Mouse (Mus musculus) limb, embryonic 11.5 days (tissue): Measurements from ENCODE around the gene Qk. TPM values are rescaled to one million over a fixed set of nuclear protein-coding genes. Genes with fewer than 3 reads are reported as not detected.

Experiments used
- ATAC-seq: fragments of 200-750 bp; cut with Nextera tagmentation; 2 replicates; pipeline ENCODE4 v1.8.0; 2017; ENCODE audit warnings: low read depth; ENCODE audit not compliant: insufficient number of reproducible peaks, low FRiP score, low TSS enrichment
- DNase-seq: peaks from one replicate; pipeline ENCODE4 v3.0.0-alpha.2; 2015; ENCODE audit warnings: low spot score
- H3K27ac ChIP-seq: fragments of 300-500 bp; sonication (generic); replicated peaks from 2 replicates; pipeline ENCODE4 v1.5.1; 2014; ENCODE audit warnings: low read depth, mild to moderate bottlenecking, low read length
- H3K27me3 ChIP-seq: fragments of 300-500 bp; sonication (generic); 2 replicates; pipeline ENCODE4 v1.6.1; 2014; ENCODE audit warnings: mild to moderate bottlenecking, low read length, mixed read lengths; ENCODE audit not compliant: control insufficient read depth, insufficient read depth
- H3K36me3 ChIP-seq: fragments of 300-500 bp; sonication (generic); 2 replicates; pipeline ENCODE4 v1.6.1; 2014; ENCODE audit warnings: mild to moderate bottlenecking, low read length, moderate library complexity, mixed read lengths; ENCODE audit not compliant: control insufficient read depth, insufficient read depth
- H3K4me1 ChIP-seq: fragments of 300-500 bp; sonication (generic); 2 replicates; pipeline ENCODE4 v1.6.1; 2014; ENCODE audit warnings: low read length, mixed read lengths; ENCODE audit not compliant: control insufficient read depth, insufficient read depth
- H3K4me2 ChIP-seq: fragments of 300-500 bp; sonication (generic); 2 replicates; pipeline ENCODE4 v1.6.1; 2014; ENCODE audit warnings: low read depth, mild to moderate bottlenecking, moderate library complexity; ENCODE audit not compliant: severe bottlenecking
- H3K4me3 ChIP-seq: fragments of 300-500 bp; sonication (generic); 2 replicates; pipeline ENCODE4 v1.5.1; 2014; ENCODE audit warnings: low read depth, low read length
- H3K9ac ChIP-seq: fragments of 300-500 bp; sonication (generic); 2 replicates; pipeline ENCODE4 v1.6.1; 2014; ENCODE audit warnings: mild to moderate bottlenecking, low read length
- H3K9me3 ChIP-seq: fragments of 300-500 bp; sonication (generic); 2 replicates; pipeline ENCODE4 v1.6.1; 2016; ENCODE audit warnings: low read length; ENCODE audit not compliant: control insufficient read depth
- WGBS: fragments of 180-500 bp; shearing (Covaris S2); extraction: QIAGEN DNeasy Blood & Tissue Kit; methylation state at CpG from one replicate; pipeline ENCODE4 v1.1.7; 2014; 5-methylcytosine and 5-hydroxymethylcytosine counted together
- polyA plus RNA-seq: library from polyadenylated mRNA; unstranded; fragments of >200 nt; fragmentation: Nextera tagmentation; extraction: Ambion mirVana; gene quantifications from 2 replicates; pipeline ENCODE4 v1.2.1, GENCODE M21; 2014

Gene Qk
- polyA plus RNA-seq, 1 experiment from 2014 or later = 35.7 TPM

DNA sequence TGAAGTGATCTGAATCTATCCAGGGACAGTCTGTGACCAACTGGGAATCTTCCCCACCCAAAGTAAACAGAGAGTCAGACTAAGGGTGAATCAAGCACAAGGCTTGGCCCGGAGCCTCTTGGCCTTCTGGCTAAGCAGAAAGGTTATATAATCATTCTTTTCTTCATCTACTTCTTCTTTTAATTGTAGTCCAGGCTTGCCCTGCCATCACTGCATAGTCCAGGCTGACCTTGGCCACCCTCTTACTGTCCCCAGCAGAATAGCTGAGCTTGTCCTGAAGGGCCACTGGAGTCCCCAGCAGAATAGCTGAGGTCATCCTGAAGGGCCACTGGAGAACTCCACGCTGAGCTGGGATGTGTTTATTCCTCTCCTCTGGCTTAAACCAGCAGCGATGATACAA is 158.4 kb downstream of the Qk start:
- WGBS = 92% methylated on average over 3 of the region's 3 CpGs
- DNase-seq (no peak), ATAC-seq (no peak)
- Histone ChIP-seq H3K27me3 (no peaks in the 10 kb centered on the region), H3K27ac (no peak overlapping the region), H3K9ac (no peak overlapping the region), H3K9me3 (no peaks in the 10 kb centered on the region), H3K36me3 (no peaks in the 10 kb centered on the region), H3K4me3 (no peak overlapping the region), H3K4me1 (no peaks in the 10 kb centered on the region), H3K4me2 (no peak overlapping the region)

DNA sequence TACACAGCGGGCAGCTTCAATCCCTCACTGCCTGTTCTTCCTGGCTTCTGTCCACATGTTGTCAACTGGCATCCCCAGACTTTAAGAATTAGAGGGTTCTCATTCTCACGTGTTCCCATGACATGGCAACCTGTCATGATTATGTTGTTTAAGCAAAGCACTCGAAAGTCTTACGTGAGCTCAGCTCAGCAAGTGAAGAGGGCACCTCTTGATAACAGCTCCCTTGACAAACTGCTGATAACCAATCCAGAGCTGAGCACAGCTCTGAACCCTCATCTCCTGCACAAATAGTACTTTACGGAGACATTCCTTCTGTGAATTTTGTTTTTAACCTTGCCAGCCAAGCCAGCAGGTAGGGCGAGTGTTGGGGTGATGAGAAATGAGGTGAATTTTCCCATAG is 159.2 kb downstream of the Qk start:
- no peaks in the 10 kb centered on the region for H3K36me3 ChIP-seq
- no peak for DNase-seq
- H3K4me1 ChIP-seq = no peaks in the 10 kb centered on the region

DNA sequence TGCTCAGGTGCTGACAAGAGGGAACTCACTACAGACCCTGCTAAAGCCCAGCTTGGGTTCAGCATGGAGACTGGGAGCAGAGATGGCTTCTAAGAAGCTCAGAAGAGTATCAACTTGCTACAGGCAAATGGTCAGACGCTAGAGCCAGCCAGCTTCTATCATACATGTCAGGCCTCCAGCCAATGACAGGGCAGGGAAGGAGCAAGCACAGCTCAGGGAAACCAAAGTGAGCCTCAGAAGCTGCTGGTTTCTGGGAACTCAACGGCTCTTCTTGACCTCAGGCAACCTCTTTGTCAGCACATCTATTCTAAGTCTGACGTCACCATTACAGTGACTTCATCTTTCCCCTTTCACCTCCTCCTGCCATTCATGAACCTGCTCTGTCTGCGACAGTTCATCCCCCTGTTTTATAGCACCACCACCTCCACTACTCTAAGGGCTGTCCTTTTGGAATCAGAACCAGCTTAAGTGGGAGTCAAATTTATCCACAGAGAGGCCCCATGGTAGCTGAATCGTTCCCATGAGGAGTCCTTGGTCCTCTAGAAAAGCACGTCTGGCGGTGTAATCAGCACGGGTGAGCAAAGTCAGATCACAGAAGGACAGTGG is 166.7 kb downstream of the Qk start:
- H3K4me2 ChIP-seq = no peak overlapping the region
- H3K36me3 ChIP-seq = no peaks in the 10 kb centered on the region
- ATAC-seq (no peak), DNase-seq (no peak)
- no peak overlapping the region for H3K4me3 ChIP-seq
- no peak overlapping the region for H3K9ac ChIP-seq
- WGBS = 62% methylated on average over 8 of the region's 8 CpGs
- H3K27me3 ChIP-seq = no peaks in the 10 kb centered on the region
- no peak overlapping the region for H3K27ac ChIP-seq
- no peaks in the 10 kb centered on the region for H3K9me3 ChIP-seq
- H3K4me1 ChIP-seq = no peaks in the 10 kb centered on the region

More for the DNA sequence above, 159.2 kb downstream of the Qk start:
- Histone ChIP-seq H3K9ac (no peak overlapping the region), H3K9me3 (no peaks in the 10 kb centered on the region), H3K4me2 (no peak overlapping the region), H3K27ac (no peak overlapping the region), H3K4me3 (no peak overlapping the region), H3K27me3 (no peaks in the 10 kb centered on the region)
- WGBS = 90% methylated on average over 6 of the region's 6 CpGs
- ATAC-seq = no peak
